Mouse (Mus musculus) lung, postnatal 25 days (tissue): ENCODE data around the gene Mdc1.

Experiments
- DNase-seq: peaks from one replicate; pipeline ENCODE4 v3.0.0; 2022; ENCODE audit warnings: low spot score

The Mdc1 gene

GRCm38 (mm10) chr17:35841076-35841950, at the start of gene Mdc1:
TSS of gene Mdc1 (plus strand) at chr17:35841515.
- DNase-seq, result peak; percentile 100

GRCm38 (mm10) chr17:35792837-35793236, 48.5 kb upstream of the Mdc1 start:
- no peak for DNase-seq

- no peak for DNase-seq
Measured at GRCm38 (mm10) chr17:35795099-35795498, 46.2 kb upstream of the Mdc1 start.

GRCm38 (mm10) chr17:35795656-35796055, 45.7 kb upstream of the Mdc1 start:
- DNase-seq, result no peak

GRCm38 (mm10) chr17:35796835-35797234, 44.5 kb upstream of the Mdc1 start:
- DNase-seq, result no peak

GRCm38 (mm10) chr17:35800905-35801304, 40.4 kb upstream of the Mdc1 start:
- no peak for DNase-seq

GRCm38 (mm10) chr17:35803020-35803419, 38.3 kb upstream of the Mdc1 start:
- DNase-seq, result peak; percentile 80

GRCm38 (mm10) chr17:35803858-35804399, 37.4 kb upstream of the Mdc1 start:
- peak; percentile 61 for DNase-seq

- DNase-seq, result peak; percentile 93
Measured at GRCm38 (mm10) chr17:35808073-35808472, 33.2 kb upstream of the Mdc1 start.

GRCm38 (mm10) chr17:35809395-35809794, 31.9 kb upstream of the Mdc1 start:
- DNase-seq, result no peak

GRCm38 (mm10) chr17:35810900-35811648, 30.2 kb upstream of the Mdc1 start:
- no peak for DNase-seq

GRCm38 (mm10) chr17:35812307-35812706, 29.0 kb upstream of the Mdc1 start:
- no peak for DNase-seq

- no peak for DNase-seq
Measured at GRCm38 (mm10) chr17:35812736-35813135, 28.6 kb upstream of the Mdc1 start.

GRCm38 (mm10) chr17:35813245-35813647, 28.1 kb upstream of the Mdc1 start:
- peak; percentile 98 for DNase-seq

- no peak for DNase-seq
Measured at GRCm38 (mm10) chr17:35813653-35814052, 27.7 kb upstream of the Mdc1 start.

- no peak for DNase-seq
Measured at GRCm38 (mm10) chr17:35814678-35815077, 26.6 kb upstream of the Mdc1 start.

GRCm38 (mm10) chr17:35815836-35816235, 25.5 kb upstream of the Mdc1 start:
- no peak for DNase-seq

GRCm38 (mm10) chr17:35816686-35817085, 24.6 kb upstream of the Mdc1 start:
- DNase-seq, result no peak

- no peak for DNase-seq
Measured at GRCm38 (mm10) chr17:35817226-35817625, 24.1 kb upstream of the Mdc1 start.

GRCm38 (mm10) chr17:35820111-35820510, 21.2 kb upstream of the Mdc1 start:
- no peak for DNase-seq

- peak; percentile 96 for DNase-seq
Measured at GRCm38 (mm10) chr17:35821439-35822430, 19.6 kb upstream of the Mdc1 start, which contains the start of gene Ier3. TSS of gene Ier3 (plus strand) at chr17:35821684.
